Mouse (Mus musculus) liver, embryonic 14.5 days (tissue): ENCODE results near the gene Gm39566. TPM values are rescaled to one million over a fixed set of nuclear protein-coding genes. Genes with fewer than 3 reads are reported as not detected.

ENCODE experiments used
- ATAC-seq: fragments of 200-750 bp; cut with Nextera tagmentation; 2 replicates; pipeline ENCODE4 v1.8.0; 2017; ENCODE audit warnings: moderate number of reproducible peaks, mild to moderate bottlenecking, moderate library complexity; ENCODE audit not compliant: insufficient read depth
- DNase-seq, 3 experiments: peaks; one replicate each; pipeline ENCODE4 v3.0.0-alpha.2; 2012 to 2013; ENCODE audit warnings: low read depth in 3 of 3, low spot score in 3 of 3
- H3K27ac ChIP-seq: fragments of 300-500 bp; sonication (generic); 2 replicates; pipeline ENCODE4 v1.5.1; 2014; ENCODE audit warnings: moderate library complexity, mild to moderate bottlenecking, control low read depth, inconsistent platforms
- H3K27me3 ChIP-seq: fragments of 300-500 bp; sonication (generic); 2 replicates; pipeline ENCODE4 v1.6.1; 2014; ENCODE audit warnings: mild to moderate bottlenecking, low read length, moderate library complexity; ENCODE audit not compliant: control insufficient read depth, insufficient read depth
- H3K36me3 ChIP-seq: fragments of 300-500 bp; sonication (generic); replicated peaks from 2 replicates; pipeline ENCODE4 v1.6.1; 2014; ENCODE audit warnings: low read depth; ENCODE audit not compliant: control insufficient read depth, insufficient read depth
- H3K4me1 ChIP-seq, 2 experiments: fragments of 200-500 bp in 1 of 2; fragments of 300-500 bp in 1 of 2; sonication (generic) in 1 of 2; replicated peaks; 2 replicates each; pipeline ENCODE4 v1.6.1; 2012 to 2014; ENCODE audit warnings: antibody characterized with exemption in 1 of 2, inconsistent platforms in 1 of 2, low read length in 1 of 2; ENCODE audit not compliant: control insufficient read depth in 2 of 2, insufficient read depth in 2 of 2
- H3K4me2 ChIP-seq: fragments of 300-500 bp; sonication (generic); 2 replicates; pipeline ENCODE4 v1.6.1; 2014; ENCODE audit warnings: low read depth, mild to moderate bottlenecking, control low read depth, moderate library complexity
- H3K4me3 ChIP-seq, 2 experiments: fragments of 200-500 bp in 1 of 2; fragments of 300-500 bp in 1 of 2; sonication (generic) in 1 of 2; 2 replicates each; pipeline ENCODE4 v1.5.1; 2012 to 2014; ENCODE audit warnings: low read depth in 2 of 2, low read length in 2 of 2, mild to moderate bottlenecking in 2 of 2, control low read depth in 1 of 2, inconsistent platforms in 1 of 2, moderate library complexity in 1 of 2; ENCODE audit not compliant: insufficient read depth in 1 of 2
- H3K9ac ChIP-seq: fragments of 300-500 bp; sonication (generic); replicated peaks from 2 replicates; pipeline ENCODE4 v1.6.1; 2014; ENCODE audit warnings: mild to moderate bottlenecking, control low read depth, moderate library complexity
- H3K9me3 ChIP-seq: fragments of 300-500 bp; sonication (generic); 2 replicates; pipeline ENCODE4 v1.6.1; 2016; ENCODE audit warnings: low read length, mixed read lengths; ENCODE audit not compliant: control insufficient read depth
- CTCF ChIP-seq: IDR thresholded peaks from 2 replicates; pipeline ENCODE4 v1.5.1; 2016; ENCODE audit warnings: antibody characterized with exemption, low read depth, control low read depth
- EP300 ChIP-seq: IDR thresholded peaks from 2 replicates; pipeline ENCODE4 v1.6.1; 2016; ENCODE audit warnings: antibody characterized with exemption, low read depth
- WGBS: fragments of 180-500 bp; shearing (Covaris S2); extraction: QIAGEN DNeasy Blood & Tissue Kit; methylation state at CpG from one replicate; pipeline ENCODE4 v1.1.7; 2014; ENCODE audit not compliant: insufficient replicate concordance; 5-methylcytosine and 5-hydroxymethylcytosine counted together
- polyA plus RNA-seq, 2 experiments: library from polyadenylated mRNA; depleted of rRNA in 1 of 2; stranded (reverse) in 1 of 2; unstranded in 1 of 2; fragments of >200 nt; fragmentation: Nextera tagmentation in 1 of 2; extraction: Ambion mirVana in 1 of 2; gene quantifications; 2 replicates each; pipeline versions ENCODE4 v1.2.1 to v1.2.3; 2012 to 2014

Gene Gm39566
- polyA plus RNA-seq, 2 experiments = not detected

DNA sequence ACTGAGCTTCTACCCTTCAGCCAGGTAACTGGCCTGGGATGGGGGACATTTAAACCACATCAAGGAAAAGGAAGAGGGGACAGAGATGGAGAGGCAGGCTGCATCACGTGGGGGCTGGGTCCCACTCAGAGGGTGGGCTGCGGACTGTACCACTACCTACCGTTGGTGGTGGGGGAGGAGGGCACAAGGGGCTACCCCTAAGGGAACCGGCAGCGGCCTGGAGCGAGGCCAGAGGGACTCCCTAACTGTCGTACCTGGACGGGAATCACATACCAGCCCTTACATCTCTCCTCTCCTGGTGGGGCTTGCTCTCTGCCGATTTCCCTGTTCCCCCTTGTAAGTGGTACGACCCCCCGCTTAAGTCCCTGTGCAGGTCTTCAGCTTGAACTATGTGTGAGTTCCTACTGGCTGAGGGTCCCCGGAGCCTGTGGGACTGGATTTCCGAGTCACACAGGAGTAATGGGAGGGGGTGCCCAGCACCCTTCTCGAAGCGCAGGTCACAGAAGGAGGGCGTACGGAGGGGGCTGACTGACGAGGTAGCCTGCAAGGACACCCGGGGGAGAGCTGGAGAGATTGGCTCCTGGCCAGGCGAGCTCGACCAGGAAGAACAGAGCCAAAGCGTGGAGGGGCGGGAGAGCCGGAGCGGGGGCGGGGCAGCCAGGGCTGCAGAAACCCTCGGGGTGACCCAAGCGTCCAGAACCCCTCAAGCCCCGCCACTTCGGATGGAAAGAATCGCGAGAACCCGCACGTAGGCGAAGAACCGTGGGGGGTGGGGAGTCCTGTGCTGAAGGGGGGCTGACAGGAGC lies 14.5 kb downstream of the Gm39566 start:
- Histone ChIP-seq H3K9ac (no peak overlapping the region), H3K4me1 (peaks cover 2 to 4% of the 10 kb centered on the region in 2 experiments; a peak in 3 of 4 replicates), H3K4me3 (peak overlapping the region; percentile 25 to 30; a peak in 3 of 4 replicates), H3K27ac (no peak overlapping the region), H3K36me3 (no peaks in the 10 kb centered on the region), H3K27me3 (peaks cover 94% of the 10 kb centered on the region), H3K4me2 (peak overlapping the region; percentile 51), H3K9me3 (no peaks in the 10 kb centered on the region)
- WGBS = 2% methylated on average over 36 of the region's 36 CpGs
- ATAC-seq (no peak), DNase-seq (no peak)
- no peak for TF ChIP-seq EP300
- TF ChIP-seq CTCF = no peak

DNA sequence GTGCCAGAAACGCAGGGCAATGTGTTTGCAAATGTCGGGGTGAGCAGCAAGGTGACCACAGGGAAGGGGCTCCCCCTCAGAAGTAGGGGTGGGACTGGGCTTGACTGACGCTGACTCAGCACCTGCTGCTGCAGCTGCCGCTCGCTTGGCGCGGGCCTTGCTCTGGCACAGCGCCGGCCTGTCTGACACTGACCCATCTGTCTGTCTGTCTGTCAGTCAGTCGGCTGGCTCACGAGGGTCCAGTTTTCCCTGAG lies 15.0 kb downstream of the Gm39566 start:
- Histone ChIP-seq H3K27me3 (peaks cover 89% of the 10 kb centered on the region), H3K9me3 (no peaks in the 10 kb centered on the region), H3K9ac (no peak overlapping the region), H3K4me2 (peak overlapping the region; percentile 51; the same call in 1 of the 2 replicates), H3K4me3 (no peak overlapping the region), H3K4me1 (peaks cover 2 to 5% of the 10 kb centered on the region in 2 experiments; a peak in 3 of 4 replicates), H3K36me3 (no peaks in the 10 kb centered on the region), H3K27ac (no peak overlapping the region)
- 2% methylated on average over 11 of the region's 11 CpGs for WGBS
- TF ChIP-seq EP300 = no peak
- TF ChIP-seq CTCF = no peak
- ATAC-seq (no peak), DNase-seq (no peak)

DNA sequence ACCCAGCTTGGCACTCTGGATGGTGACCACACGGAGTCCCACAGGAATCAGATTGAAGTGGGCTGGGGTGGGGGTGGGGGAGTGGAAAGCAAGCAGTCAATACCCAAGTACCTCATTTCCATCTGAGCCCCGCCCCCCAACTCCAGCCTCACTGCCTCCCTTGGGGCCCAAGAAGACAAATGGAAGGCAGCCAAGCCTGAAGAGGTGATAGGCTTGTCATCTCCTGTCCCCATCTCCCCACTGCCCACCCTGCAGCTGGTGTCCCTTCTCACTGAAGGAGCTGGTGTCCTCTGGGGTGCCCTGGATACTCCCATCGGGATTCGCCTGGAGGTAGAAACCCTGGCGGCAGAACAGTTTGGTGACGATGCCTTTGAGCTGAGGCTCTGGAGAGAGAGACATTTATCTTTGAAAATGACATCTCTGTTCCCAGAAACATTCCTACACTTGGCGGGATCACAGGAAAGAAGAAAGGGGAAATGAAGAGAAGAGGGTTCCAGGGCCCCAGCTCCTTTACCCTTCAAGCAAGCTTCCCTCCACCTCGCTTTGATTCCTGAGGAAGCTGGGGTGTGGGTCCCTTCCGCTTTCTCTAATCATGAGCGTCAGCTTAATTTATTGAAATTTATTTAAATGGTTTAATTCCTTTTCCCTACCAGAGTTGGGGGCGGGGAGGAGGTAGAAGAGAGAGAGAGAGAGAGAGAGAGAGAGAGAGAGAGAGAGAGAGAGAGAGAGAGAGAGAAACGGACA lies 15.5 kb downstream of the Gm39566 start:
- H3K9ac ChIP-seq = no peak overlapping the region
- no peaks in the 10 kb centered on the region for H3K36me3 ChIP-seq
- no peaks in the 10 kb centered on the region for H3K9me3 ChIP-seq
- H3K4me1 ChIP-seq = peaks cover 5 to 8% of the 10 kb centered on the region in 2 experiments; a peak in 3 of 4 replicates
- 33% methylated on average over 12 of the region's 12 CpGs for WGBS
- no peak for TF ChIP-seq CTCF
- TF ChIP-seq EP300 = no peak
- H3K27ac ChIP-seq = no peak overlapping the region
- H3K27me3 ChIP-seq = peaks cover 84% of the 10 kb centered on the region
- H3K4me3 ChIP-seq = no peak overlapping the region
- DNase-seq (no peak), ATAC-seq (no peak)
- no peak overlapping the region for H3K4me2 ChIP-seq

DNA sequence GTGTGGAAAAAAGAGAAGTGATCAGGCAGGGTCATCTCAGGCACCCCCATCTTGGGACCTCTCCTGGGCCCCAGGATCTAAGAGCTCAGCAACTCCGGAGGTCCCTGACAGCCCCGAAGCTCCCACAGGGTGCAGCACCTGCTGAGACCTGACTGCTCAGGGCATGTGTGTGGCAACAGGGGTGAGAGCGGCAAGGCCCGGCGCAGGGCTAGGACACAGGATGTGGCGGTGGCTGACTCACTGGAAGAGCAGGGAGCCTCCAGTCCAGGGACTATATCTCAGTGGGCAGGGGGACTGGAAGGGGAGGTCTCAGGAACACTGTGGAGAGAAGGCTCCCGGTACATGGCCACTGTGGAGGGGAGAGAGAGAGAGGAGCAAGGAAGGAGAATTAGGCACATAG lies 17.2 kb downstream of the Gm39566 start:
- ATAC-seq = no peak
- Histone ChIP-seq H3K9ac (no peak overlapping the region), H3K27ac (no peak overlapping the region), H3K27me3 (peaks cover 67% of the 10 kb centered on the region), H3K9me3 (no peaks in the 10 kb centered on the region), H3K36me3 (no peaks in the 10 kb centered on the region), H3K4me2 (no peak overlapping the region), H3K4me3 (no peak overlapping the region), H3K4me1 (peaks cover 5 to 8% of the 10 kb centered on the region in 2 experiments; a peak in 3 of 4 replicates)
- no peak for DNase-seq
- TF ChIP-seq CTCF (no peak), EP300 (no peak)
- whole genome bisulfite sequencing = 59% methylated on average over 7 of the region's 7 CpGs

DNA sequence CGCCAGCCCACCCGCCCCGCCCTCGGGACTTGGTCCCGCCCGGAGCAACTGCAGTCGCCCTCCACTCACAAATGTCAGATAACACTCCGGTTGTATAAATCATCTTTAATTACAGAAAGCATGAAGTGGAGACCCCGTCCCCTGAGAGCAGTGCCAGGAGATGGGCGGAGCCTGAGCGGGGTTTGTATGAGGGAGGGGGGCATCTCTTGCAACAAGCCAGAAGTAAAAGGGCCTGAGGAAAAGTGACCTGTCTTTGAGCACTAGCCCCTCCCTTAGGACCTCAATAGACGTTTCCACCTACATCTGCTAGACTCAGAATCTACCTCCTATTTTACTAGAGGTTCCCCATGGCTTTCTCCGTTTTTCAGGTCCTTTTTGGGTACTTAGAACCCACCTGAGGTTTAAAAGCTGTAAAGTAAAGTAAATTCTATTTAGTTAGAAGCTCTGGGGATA lies 19.1 kb downstream of the Gm39566 start:
- H3K4me1 ChIP-seq = peaks cover 5 to 8% of the 10 kb centered on the region in 2 experiments; a peak in 3 of 4 replicates
- peak overlapping the region in 1 of 2 experiments; percentile 53; a peak in 2 of 4 replicates for H3K4me3 ChIP-seq
- H3K4me2 ChIP-seq = peak overlapping the region; percentile 88
- H3K9ac ChIP-seq = peak overlapping the region; percentile 31; the same call in 1 of the 2 replicates
- H3K27me3 ChIP-seq = peaks cover 48% of the 10 kb centered on the region
- no peak for ATAC-seq
- no peak for TF ChIP-seq CTCF
- TF ChIP-seq EP300 = no peak
- WGBS = 3% methylated on average over 13 of the region's 13 CpGs
- no peaks in the 10 kb centered on the region for H3K9me3 ChIP-seq
- no peak for DNase-seq
- no peaks in the 10 kb centered on the region for H3K36me3 ChIP-seq
- H3K27ac ChIP-seq = no peak overlapping the region
